Mouse (Mus musculus) regulatory T cell (primary cell): ENCODE measurements around the gene Nup107.

Experiments used
- in situ Hi-C: fragments of 300-600 bp; cut with MboI, MseI; formaldehyde crosslinking; loops from one replicate; pipeline ENCODE4 v1.15.1; 2025; ENCODE audit warnings: high pct_unique_total_duplicates

Gene Nup107

DNA sequence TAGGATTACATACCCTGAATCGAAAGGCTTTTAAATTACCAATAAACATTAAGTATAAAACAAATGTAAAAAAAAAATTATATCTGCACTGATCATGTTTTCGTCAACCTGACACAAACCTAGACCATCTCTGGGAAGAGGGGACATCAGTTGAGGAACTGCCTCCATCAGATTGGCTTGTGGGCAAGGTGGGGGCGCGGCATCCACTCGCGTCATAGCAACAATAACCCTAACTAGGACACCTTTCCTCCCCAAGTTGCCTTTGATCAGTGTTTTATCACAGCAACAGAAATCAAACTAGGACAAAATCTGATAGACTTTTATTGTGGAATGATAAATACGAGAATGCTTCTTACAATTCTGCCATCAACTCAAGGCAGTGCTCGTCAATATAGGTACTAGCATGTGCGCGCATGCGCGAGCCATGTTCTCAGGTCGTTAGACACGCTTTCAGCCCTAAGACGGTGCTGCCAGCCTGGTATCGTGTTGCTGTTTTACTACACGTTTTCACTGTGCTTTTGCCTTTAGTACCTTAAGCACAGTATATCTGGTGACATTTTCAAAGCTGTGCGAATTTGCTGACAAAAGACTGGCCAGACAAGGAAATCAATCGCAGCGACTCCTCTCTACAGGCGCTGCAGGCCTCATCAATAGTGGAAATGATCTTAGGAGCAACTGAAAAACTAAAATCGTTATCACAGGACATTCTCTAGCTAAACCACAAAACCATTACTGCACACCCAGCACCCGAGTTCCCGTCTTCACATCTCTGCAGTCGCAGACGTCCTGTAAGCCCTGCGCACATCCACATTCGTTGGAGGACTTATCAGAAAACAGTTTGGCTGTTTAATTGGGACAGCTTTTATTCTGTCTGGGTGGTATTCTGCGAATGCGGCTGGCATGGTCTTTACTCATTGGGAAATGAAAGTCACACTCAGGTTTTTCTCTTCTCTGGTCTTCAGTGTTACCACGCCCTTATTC is 11.7 kb upstream of the Nup107 start:
- in situ Hi-C loops, result no loop called here

DNA sequence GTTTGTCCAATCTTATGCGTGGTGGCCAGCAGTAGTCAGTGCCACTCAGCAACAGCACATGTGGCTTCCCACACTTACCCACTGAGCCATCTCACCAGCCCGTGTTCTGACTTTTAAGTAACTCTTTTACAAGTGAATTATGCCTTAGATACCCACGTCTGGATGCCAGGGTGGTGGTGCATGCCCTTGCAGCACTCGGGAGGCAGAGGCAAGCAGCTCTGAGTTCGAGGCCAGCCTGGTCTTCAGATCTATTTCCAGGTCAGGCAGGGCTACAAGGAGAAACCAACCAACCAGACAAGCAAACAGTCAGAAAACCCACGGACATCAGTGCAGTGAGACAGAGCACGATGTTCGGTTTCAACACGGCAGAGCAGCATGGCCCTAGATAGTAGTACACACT is 9.4 kb upstream of the Nup107 start:
- in situ Hi-C loops, result no loop called here

DNA sequence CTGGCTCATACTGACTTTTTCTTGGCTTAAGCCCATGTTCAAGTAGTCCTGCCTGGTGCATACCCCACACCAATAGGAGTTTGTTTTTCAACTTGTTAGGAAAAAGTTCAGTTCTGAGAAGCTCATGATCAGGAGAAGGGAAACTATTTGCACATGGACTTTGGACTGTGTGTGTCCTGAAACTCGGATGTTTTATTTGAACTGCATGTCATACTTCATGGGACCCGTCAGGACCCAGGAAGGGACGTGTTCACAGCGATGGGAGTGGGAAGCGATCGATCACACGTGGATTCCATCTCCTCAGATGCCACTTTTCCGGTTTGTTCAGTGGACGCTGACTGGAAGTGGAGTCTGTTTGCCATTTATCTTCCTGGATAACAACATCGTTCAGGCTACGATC is 7.3 kb upstream of the Nup107 start:
- in situ Hi-C loops, result no loop called here

DNA sequence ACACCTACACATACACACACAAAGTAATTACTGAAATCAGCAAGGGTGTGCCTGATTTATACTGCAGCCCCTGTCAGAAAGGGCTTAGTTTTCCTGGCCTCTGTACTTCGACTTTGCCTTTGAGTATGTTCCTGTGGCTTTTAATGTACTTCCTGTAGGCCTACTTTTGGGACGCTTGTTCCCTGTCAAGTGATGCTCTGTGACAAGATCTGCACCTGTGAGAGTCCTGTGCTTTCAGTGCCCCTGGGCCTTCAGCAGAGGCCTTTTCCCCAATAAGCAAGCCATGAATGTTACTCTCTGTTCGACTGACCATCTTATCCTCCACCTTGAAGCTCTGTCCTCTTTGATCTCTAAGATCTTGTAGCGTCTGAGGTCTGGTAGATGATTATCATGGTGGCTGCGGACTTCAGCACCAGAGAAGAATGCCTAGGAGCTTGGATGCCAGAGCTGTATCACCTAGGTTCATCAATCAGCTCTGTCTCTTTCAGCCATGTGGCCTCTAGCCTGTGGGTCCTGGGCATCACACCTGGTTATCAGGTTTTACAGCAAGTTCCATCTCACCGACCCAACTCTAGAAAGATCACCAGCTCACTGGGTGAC is 6.0 kb upstream of the Nup107 start:
- in situ Hi-C loops, result no loop called here

DNA sequence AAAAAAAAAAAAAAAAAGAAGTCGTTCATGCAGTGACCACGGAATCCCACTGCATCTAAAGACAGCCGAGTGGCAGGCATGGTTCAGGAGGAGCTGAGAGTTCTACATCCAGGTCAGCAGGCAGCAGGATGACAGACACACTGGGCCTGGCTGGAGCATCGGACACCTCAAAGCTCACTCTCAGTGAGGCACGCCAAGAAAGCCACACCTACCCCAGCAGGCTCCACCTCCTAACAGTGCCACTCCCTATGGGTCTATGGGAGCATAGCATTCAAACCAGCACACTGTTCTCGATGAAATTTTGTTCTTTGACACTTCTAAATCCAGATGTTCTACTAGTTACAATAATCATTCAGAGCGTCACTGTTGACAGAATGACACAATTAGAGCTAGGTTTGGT is 5.2 kb upstream of the Nup107 start:
- in situ Hi-C loops, result no loop called here

DNA sequence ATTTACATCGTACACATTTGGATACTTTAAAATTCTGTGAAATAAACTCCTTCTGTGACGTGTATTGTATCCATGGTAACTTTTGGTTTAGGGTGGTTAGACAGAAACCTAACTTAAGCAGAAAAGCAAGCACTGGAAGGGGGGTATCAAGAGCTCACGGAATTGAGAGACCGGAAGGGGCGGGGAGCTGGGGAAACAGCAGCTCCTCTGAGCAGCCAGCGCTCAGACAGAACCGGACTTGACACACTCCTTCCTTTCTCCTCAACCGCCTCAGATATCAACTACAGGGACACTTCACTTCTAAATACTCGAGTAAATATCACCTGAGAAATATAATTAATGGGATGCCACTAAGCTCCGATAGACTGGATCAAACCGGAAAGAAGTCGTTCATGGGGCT is 4.6 kb upstream of the Nup107 start:
- in situ Hi-C loops, result no loop called here

DNA sequence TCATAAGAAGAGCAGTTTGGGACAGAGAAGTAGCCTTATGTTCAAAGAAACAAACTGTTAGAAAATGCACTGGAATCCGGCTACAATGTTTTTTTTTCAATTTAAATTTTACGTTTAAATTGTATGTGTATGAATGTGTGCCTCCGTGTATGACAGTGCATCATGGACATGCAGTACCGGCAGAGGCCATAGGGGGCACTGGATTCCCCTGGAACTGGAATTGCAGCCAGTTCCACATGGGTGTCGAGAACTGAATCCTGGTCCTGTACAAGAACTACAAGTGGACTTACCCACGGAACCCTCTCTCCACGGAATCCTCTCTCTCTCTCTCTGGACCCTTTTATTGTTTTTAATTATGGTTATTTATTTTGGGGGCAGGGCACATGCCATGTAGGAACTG is 3.7 kb upstream of the Nup107 start:
- in situ Hi-C loops, result no loop called here

DNA sequence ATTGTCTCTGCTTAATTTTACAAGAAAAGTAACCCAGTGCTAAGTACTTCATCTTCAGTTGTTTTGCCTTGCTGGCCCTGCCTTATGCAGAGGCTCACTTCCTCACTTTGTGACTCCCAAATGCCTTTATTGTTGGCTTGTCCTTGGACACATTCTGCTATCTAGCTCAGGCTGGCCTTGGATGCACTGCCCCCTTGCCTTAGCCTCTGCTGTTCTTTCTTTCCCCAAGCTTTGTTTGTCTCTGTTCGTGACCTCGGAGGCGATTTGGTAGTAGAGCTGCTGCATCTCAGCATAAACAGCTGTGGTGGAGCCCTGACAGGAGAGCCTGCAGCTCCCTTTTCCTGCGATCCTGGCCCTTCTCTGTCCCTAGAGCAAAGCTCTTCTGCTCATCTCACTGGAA is 2.7 kb upstream of the Nup107 start:
- in situ Hi-C loops, result no loop called here

DNA sequence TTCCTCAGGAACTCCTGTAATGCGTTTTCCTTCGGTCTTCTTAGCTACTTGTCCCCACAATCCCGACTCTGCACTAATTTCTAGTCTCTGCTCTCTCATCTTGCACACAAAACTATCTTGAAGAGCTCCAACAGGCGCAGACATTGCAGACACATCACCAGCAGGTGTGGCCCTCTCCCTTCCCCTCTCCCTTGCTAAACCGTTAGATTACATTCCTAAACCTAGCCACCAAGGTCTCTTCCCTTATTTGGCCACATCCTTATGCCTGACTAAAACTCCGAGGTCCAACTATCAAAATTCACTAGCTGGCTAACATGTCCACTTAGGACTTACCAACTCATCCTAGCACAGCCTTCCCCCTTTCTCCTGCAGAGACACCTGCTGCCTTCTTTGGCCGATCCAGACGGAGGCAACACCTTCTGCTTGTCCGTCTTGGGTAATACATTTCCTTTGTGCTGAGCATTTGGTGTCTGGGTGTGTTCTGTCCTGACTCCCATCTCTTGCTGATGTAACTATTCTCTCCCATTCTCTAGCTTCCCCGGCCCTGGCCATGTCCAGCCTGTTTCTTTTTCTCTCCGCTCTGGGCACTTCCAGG is 1.0 kb upstream of the Nup107 start:
- in situ Hi-C loops, result no loop called here

DNA sequence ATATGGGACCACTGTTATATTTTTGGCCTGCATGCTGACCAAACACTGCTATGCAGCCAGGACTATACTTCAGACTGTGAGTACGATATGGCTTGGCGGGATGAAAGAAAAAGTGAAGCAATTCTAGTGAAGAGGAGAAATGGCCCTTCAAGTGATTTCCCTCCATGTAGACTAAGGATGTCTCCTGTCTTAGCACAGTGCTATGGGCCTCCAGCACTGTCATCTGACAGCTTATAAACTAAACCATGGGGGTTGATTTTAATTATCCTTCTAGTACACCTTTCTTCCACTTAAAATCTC is 1.4 kb downstream of the Nup107 start:
- in situ Hi-C loops, result no loop called here

DNA sequence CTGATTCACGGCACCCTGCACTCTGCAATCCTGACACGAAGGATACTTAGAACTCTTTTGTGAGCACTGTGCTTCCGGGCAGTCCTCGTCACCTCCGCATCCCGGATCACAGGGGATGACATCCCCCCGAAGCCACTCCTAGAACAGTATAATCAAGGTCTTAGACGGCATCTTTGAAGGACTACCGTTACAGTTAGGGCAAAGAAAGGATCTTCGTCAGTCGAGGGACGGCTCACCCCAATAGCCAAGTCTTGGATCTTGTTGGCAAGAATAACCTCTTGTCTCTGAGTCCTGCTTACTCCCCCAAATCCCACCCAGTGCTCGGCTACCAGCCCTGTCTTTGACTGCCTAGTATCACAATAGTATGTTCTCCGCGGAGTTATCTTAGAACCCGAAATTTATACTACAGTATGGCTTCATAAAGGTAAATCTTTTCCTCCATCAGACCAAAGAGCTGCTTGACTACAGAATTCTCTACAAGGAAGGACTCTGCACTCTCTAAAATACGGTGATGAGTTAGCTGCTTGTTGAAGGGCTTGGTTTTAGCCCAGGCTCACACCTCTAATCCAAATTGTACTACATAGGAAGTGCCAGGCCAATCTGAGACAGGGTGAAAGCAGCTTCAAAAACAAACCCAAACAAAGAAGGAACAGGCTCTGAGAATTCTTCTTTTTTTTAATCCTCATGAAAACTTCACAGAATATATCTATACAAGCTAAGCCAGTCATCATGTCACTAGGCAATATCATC is 1.9 kb downstream of the Nup107 start:
- in situ Hi-C loops, result no loop called here

DNA sequence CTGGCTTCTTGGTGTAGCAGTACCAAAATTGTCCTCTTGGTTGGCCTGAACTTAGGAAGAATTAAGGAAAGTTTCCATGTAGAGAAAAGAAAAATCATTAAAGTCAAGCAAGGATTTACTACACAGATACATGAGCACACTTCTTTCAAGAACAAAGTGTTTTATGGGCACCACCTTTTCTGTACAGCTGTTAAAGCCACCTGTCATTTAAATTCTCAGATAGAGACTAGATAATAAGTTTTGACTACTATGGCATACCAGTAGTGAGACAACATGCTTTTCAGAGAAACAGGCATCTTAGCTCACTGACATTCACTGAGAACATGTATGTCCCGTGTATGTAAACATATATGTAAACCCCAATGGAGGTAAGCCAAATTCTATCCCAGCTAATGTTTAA is 2.5 kb downstream of the Nup107 start:
- in situ Hi-C loops, result no loop called here

DNA sequence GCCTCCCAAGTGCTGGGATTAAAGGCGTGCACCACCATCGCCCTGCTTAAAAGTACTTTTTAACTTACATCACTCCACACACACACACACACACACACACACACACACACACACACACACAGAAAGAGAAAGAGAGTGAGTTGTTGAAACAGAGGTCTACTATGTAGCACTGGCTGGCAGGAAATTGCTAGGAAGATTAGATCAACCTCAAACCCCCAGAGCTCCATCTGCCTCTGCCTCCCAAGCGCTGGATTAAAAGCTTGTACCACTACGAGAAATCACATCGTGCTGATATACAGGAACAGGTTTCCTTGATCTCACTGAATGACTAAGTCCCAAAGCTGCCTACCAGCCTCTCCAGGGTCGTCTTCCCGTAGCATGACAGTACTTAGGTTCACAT is 7.9 kb downstream of the Nup107 start:
- in situ Hi-C loops, result no loop called here

DNA sequence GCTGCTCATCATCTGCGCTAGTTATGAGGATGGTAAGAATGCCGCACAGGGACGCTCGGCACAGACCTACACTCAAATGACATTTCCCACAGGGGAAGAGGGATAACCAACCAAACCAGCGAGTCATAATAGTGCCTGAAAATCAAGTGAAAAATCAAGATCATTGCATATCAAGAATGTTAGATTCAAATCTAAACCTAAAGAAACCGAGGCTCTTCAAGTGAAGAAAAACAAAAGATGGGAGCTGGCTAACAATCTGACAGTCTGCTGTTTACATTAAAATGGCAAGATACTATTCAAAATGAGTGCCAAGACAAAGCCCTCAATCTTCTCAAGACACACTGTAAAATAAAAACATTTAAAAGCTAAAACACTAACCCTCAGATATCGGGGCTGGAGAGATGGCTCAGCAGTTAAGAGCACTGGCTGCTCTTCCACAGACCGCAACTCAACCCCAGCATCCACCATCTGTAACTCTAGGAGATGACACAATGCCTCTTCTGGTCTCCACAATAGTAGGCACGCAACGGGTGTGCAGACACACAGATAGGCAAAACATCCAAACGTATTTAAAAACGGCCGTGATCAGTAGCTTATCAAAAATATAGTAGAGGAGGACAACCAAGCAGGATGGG is 8.6 kb downstream of the Nup107 start:
- in situ Hi-C loops, result no loop called here

DNA sequence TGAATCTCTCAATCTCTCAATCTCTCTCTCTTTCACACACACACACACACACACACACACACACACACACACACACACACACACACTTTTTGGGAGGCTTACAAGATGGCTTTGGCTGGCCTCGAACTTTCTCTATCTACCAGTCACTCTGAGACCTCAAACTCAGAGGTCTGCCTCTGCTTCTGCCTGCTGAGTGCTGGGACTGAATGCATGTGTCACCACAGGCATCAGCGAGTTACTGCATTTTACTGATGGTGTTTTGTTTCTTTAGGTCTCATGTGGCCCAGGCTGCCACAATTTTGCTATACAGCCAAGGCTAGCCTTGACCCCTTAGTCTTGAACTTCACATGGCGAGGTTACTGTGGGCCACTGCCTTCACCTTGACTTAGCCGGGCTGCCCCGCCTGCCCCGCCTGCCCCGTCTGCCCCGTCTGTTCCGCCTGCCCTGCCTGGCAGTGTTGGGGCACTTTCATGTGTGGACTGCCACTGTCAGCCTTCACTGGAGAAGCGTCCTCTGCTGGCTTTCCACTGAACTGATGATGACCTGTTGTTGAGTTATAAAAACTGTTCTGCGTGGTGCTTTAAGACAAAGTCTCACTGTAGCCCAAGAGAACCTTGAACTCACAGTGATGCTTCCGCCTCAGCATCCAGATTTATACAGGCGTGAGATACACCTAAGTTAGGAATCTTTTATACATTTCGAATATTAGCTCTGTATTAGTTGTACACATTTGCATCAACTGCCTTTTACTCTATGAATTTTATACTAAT is 9.8 kb downstream of the Nup107 start:
- in situ Hi-C loops, result no loop called here

DNA sequence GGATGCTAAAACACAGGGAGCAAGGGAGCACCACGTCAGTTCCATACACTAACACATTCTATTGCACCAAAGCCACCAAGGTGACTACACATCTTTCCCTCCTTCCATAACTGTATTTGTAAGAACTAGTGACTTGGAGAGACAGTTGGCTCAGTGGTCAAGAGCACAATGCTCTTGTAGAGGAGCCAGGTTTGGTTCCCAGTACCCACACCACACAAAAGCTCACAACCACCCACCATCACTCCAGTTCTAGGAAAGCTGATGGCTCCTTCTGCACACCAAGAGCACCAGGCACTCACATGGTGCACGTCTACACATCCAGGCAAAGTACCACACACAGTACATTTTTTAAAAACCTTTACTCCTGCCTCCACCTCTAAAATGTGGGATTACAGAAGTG is 10.4 kb downstream of the Nup107 start:
- in situ Hi-C loops, result no loop called here

DNA sequence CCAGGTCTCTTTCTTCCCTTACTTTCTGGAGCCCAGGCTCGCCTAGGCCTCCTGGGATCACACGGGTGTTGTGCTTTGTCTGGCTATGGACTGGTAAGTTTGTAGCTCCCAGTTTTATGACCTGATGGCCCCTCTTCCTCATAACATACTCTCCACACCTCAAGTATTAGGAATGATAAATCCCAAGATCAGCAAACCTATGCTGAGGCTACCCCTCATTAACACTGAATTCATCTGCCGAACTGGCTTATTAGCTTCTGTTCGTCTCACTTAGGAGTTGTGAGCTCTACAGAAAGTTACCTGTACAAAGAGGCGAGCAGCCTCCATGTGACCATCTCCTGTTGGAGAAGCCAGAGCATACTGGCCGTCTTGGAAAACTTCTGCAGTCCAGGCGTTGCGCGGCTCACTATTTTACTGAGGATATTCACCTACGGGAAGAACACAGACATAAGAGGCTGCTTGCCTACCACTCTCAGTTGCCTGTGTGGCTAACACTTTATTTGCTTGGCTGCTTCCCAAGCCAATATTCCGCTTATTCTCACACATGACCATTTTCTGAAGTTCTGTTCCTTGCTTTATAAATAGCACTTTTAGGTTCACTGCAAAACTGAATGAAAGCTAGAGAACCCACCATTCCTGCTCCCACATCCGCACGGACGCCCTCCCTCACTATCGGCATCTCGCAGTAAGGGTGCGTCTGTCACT is 11.3 kb downstream of the Nup107 start:
- in situ Hi-C loops, result no loop called here

DNA sequence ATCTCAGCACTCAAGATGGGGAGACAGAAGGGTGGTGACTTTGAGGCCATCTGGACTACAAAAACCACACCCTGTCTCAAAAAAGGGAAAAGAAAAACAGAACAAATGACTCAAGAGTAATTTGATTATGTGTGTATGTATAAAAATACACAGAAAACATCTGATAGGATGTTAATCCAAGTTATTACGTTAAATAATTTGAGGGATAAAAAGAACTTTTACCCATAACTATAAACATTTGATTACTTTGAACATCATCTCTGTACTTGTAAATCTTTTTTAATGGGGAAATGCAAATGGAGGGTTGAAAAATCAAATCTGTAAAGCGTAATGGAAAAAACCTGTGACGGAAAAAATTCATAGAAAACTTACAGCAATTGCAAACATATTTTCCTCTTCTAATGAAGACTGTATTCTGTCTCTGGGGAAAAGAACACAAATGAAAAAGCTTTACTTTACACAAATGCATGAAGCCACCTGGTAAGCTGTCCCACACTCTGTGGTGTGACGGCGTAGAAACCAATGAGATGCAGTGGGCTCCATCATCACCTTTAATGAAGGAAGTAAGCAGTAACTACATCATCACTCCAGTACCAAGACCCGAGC is 12.1 kb downstream of the Nup107 start:
- in situ Hi-C loops, result no loop called here

DNA sequence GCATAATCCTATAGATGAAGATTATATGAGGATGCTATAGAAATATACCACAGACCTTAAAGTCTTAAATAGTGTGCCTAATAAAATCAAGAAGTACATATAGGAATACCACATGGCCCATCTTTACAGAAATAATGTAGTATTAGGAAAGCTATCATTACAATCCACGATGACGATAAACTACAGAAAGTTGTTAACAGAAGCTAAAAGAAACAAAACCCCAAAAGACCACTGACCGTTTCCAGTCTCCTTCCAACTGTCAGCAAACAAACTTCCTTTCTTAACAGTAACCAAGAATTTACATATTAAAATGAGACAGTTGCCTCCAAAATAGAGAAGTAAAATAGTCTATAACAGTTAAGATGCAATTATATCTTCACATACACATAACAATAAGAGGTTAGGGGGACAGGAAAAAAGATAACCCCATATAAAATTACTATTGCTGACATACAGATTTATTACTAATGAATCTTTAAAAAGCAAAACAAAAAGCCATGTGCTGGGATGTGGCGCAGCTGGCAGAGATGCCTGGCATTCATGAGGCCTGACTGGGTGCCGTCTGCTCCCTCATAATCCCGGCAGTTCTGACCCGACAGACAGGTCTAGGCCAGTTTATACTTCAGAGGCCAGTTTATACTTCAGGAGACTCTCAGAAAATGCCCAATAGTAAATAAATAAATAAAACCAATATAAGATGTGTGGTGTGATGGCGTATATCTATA is 12.8 kb downstream of the Nup107 start:
- in situ Hi-C loops, result no loop called here
